Mouse (Mus musculus) E14TG2a.4 (cell line): ENCODE data around the gene Tmem256.

Experiments used
- CTCF ChIP-seq: conservative IDR thresholded peaks from 2 replicates; pipeline ENCODE4 v1.5.1; 2014; ENCODE audit warnings: low read length
- NANOG ChIP-seq: IDR thresholded peaks from 2 replicates; pipeline ENCODE4 v1.6.1; 2014; ENCODE audit warnings: borderline replicate concordance, low read length, mixed read lengths
- POU5F1 ChIP-seq: IDR thresholded peaks from 2 replicates; pipeline ENCODE4 v1.6.1; 2014; ENCODE audit warnings: low read length, borderline replicate concordance

DNA sequence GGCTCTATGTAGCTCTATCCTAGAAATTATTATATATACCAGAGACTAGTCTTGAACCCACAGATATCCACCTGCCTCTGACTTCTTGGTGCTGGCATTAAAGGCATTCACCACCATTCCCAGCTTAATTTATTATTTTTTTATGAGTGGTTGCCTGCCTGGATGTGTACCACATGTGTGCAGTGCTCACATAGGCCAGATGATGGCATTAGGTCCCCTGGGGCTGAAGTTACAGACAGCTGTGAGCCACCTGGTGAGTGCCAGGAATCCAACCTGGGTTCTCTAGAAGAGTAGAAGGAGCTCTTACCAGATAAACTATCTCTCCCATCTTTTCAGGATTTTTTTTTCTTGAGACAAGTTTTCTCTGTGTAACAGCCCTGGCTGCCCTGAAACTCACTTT, 28.0 kb upstream of the Tmem256 start:
- no peak for TF ChIP-seq CTCF
- TF ChIP-seq POU5F1: no peak
- no peak for TF ChIP-seq NANOG
